Mouse (Mus musculus) ovary, adult 18-20 months (tissue): Measurements from ENCODE around the gene Fam210b.

Experiments
- DNase-seq: peaks from one replicate; pipeline ENCODE4 v3.0.0; 2022; ENCODE audit warnings: low spot score, mixed read lengths

The Fam210b gene

DNA sequence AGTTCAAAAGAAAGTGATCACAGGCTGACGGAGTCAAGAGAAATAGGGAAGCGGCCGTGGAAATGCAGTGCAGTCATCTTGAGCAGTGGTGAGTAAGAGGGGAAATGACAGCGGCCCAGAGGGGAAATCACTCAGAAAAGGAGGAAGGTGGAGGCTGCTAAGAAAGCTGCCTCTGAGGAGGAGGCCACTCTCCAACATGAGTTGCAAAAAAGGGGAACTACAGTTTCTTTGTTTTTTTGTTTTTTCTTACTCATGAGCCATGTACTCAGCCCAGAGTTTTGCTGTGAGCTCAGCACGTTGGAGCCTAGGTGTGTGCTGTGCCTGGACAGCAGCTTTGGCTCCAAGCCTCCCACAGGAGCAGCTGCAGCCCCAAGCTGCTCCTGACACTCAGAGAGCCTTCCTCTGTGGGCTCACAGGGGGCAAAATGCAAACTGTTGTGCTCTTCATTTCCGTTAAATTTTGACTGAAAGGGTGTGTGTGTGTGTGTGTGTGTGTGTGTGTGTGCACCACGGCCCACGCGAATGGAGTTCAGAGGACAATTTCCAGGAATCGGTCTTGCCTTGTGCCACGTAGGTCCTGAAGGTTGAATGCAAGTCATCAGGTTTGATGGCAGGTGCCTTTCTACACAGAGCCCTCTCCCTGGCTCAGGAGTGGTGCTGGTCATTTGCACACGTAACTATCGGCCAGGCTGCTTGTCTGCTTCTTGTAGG is 55.9 kb downstream of the Fam210b start:
- no peak for DNase-seq

DNA sequence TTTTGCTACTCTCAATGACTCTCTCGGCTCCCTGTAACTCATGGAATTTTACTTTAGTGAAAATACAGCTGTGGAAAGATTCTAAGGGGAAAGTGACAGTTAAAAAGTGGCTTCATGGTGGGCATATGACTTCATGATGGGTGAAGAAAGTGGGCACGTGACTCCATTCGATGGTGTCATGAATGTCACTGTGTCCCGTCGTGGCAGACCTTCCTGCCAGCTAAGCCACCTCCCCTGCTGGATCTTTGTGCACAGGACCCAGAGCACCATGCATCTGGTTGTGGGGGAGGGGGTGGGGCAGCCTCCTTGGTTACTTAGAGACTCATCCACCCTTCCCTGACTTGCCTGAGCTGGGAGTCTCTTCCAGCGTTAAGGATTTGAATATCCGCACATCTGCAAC is 58.9 kb downstream of the Fam210b start:
- no peak for DNase-seq

- no peak for DNase-seq
These were observed 59.6 kb downstream of the Fam210b start for GRCm38 (mm10) chr2:172405011-172405410.
